Mouse (Mus musculus) G1E (cell line): Measurements from ENCODE around the gene Kcnj11. TPM values are rescaled to one million over a fixed set of nuclear protein-coding genes. Genes with fewer than 3 reads are reported as not detected.

Experiments used
- ATAC-seq: 2 replicates; pipeline ENCODE4 v1.8.0; 2016; ENCODE audit warnings: mild to moderate bottlenecking; ENCODE audit not compliant: insufficient number of reproducible peaks, poor library complexity, low FRiP score, severe bottlenecking; ENCODE audit errors: extremely low read depth
- DNase-seq: peaks from one replicate; pipeline ENCODE4 v3.0.0; 2012; ENCODE audit warnings: low spot score
- H3K27me3 ChIP-seq: 2 replicates; pipeline ENCODE4 v1.6.1; 2012; ENCODE audit warnings: mild to moderate bottlenecking, low read length, inconsistent platforms; ENCODE audit not compliant: insufficient read depth
- H3K36me3 ChIP-seq: replicated peaks from 2 replicates; pipeline ENCODE3; 2012; ENCODE audit warnings: mild to moderate bottlenecking, inconsistent platforms
- H3K4me1 ChIP-seq: 2 replicates; pipeline ENCODE4 v1.6.1; 2012; ENCODE audit warnings: low read depth, low read length, inconsistent platforms, mixed read lengths; ENCODE audit not compliant: insufficient read depth
- H3K4me3 ChIP-seq: 2 replicates; pipeline ENCODE4 v1.5.1; 2012; ENCODE audit warnings: low read depth, mild to moderate bottlenecking, inconsistent platforms, low read length, moderate library complexity, mixed read lengths
- H3K9me3 ChIP-seq: replicated peaks from 2 replicates; pipeline ENCODE4 v1.6.1; 2012; ENCODE audit warnings: inconsistent platforms
- CTCF ChIP-seq: IDR thresholded peaks from 2 replicates; pipeline ENCODE4 v1.5.1; 2012; ENCODE audit warnings: low read depth, low read length, inconsistent platforms, mixed read lengths
- GATA1 ChIP-seq: IDR thresholded peaks from 2 replicates; pipeline ENCODE4 v1.6.1; 2012; ENCODE audit warnings: borderline replicate concordance, low read length, inconsistent platforms, mixed read lengths
- GATA2 ChIP-seq: IDR thresholded peaks from 2 replicates; pipeline ENCODE4 v1.6.1; 2012; ENCODE audit warnings: low read depth, low read length, inconsistent platforms, borderline replicate concordance
- POLR2AphosphoS5 ChIP-seq: IDR thresholded peaks from 2 replicates; pipeline ENCODE4 v1.6.1; 2012; ENCODE audit warnings: low read depth, low read length, inconsistent platforms; ENCODE audit not compliant: insufficient replicate concordance
- TAL1 ChIP-seq: conservative IDR thresholded peaks from 2 replicates; pipeline ENCODE4 v1.6.1; 2012; ENCODE audit warnings: low read depth, low read length, inconsistent platforms, mixed read lengths
- polyA plus RNA-seq: library from polyadenylated mRNA; stranded (reverse); fragments of >175 nt; gene quantifications from 2 replicates; pipeline ENCODE4 v1.2.3, GENCODE M21; 2012
- total RNA-seq, 2 experiments: library from RNA; stranded (forward) in 1 of 2; stranded (reverse) in 1 of 2; fragments of 200-1000 nt in 1 of 2; fragments of >200 nt in 1 of 2; fragmentation: Nextera tagmentation in 1 of 2; gene quantifications; 2 replicates each; pipeline ENCODE4 v1.2.3; 2014 to 2017

Gene Kcnj11
- total and polyA plus RNA-seq, 3 experiments, result not detected

- Histone ChIP-seq H3K9me3 (no peaks in the 10 kb centered on the region), H3K36me3 (peaks cover 54% of the 10 kb centered on the region), H3K4me3 (no peak overlapping the region), H3K4me1 (peaks cover 7% of the 10 kb centered on the region), H3K27me3 (0 out of 2 replicates have a peak, but pooled peaks cover 2% of the 10 kb centered on the region)
- ATAC-seq, result no peak
- TF ChIP-seq TAL1, result no peak
- no peak for TF ChIP-seq GATA2
- no peak for TF ChIP-seq POLR2AphosphoS5
- no peak for DNase-seq
Measured at GRCm38 (mm10) chr7:46084839-46085513, 15.6 kb downstream of the Kcnj11 start.

- TF ChIP-seq TAL1 (no peak), GATA2 (no peak), POLR2AphosphoS5 (no peak), CTCF (no peak), GATA1 (no peak)
- Histone ChIP-seq H3K36me3 (peaks cover 64% of the 10 kb centered on the region), H3K9me3 (no peaks in the 10 kb centered on the region), H3K4me1 (peaks cover 7% of the 10 kb centered on the region), H3K4me3 (no peak overlapping the region), H3K27me3 (0 out of 2 replicates have a peak, but pooled peaks cover 2% of the 10 kb centered on the region)
- DNase-seq, result no peak
- ATAC-seq, result no peak
Measured at GRCm38 (mm10) chr7:46084024-46084423, 16.5 kb downstream of the Kcnj11 start.

GRCm38 (mm10) chr7:46077675-46078074, 22.9 kb downstream of the Kcnj11 start:
- Histone ChIP-seq H3K27me3 (no peaks in the 10 kb centered on the region), H3K4me3 (no peak overlapping the region), H3K4me1 (peaks cover 2% of the 10 kb centered on the region), H3K9me3 (no peaks in the 10 kb centered on the region), H3K36me3 (peaks cover 98% of the 10 kb centered on the region)
- TF ChIP-seq POLR2AphosphoS5 (no peak), GATA1 (no peak), GATA2 (no peak), TAL1 (no peak), CTCF (no peak)
- no peak for ATAC-seq
- no peak for DNase-seq

- no peak for DNase-seq
- no peak overlapping the region for H3K4me3 ChIP-seq
- H3K9me3 ChIP-seq, result no peaks in the 10 kb centered on the region
- H3K27me3 ChIP-seq, result no peaks in the 10 kb centered on the region
- ATAC-seq, result no peak
- H3K36me3 ChIP-seq, result peaks cover 98% of the 10 kb centered on the region
- TF ChIP-seq CTCF, result no peak
- TF ChIP-seq POLR2AphosphoS5, result no peak
- TF ChIP-seq TAL1, result no peak
- TF ChIP-seq GATA1, result no peak
- TF ChIP-seq GATA2, result no peak
- H3K4me1 ChIP-seq, result peaks cover 2% of the 10 kb centered on the region
Measured at GRCm38 (mm10) chr7:46076844-46077243, 23.7 kb downstream of the Kcnj11 start.

- Histone ChIP-seq H3K4me1 (no peaks in the 10 kb centered on the region; the same call in 1 of the 2 replicates), H3K27me3 (no peaks in the 10 kb centered on the region), H3K4me3 (no peak overlapping the region), H3K9me3 (no peaks in the 10 kb centered on the region), H3K36me3 (peaks cover 93% of the 10 kb centered on the region)
- DNase-seq (no peak), ATAC-seq (no peak)
- TF ChIP-seq CTCF (no peak), TAL1 (no peak), GATA2 (no peak), POLR2AphosphoS5 (no peak), GATA1 (no peak)
Measured at GRCm38 (mm10) chr7:46068831-46069230, 31.7 kb downstream of the Kcnj11 start.

- no peak for ATAC-seq
- H3K9me3 ChIP-seq, result no peaks in the 10 kb centered on the region
- TF ChIP-seq GATA1 (no peak), POLR2AphosphoS5 (no peak), GATA2 (no peak), TAL1 (no peak), CTCF (no peak)
- no peaks in the 10 kb centered on the region for H3K27me3 ChIP-seq
- H3K36me3 ChIP-seq, result peaks cover 93% of the 10 kb centered on the region
- H3K4me1 ChIP-seq, result peaks cover 8% of the 10 kb centered on the region
- no peak overlapping the region for H3K4me3 ChIP-seq
- DNase-seq, result no peak
Measured at GRCm38 (mm10) chr7:46063296-46063695, 37.3 kb downstream of the Kcnj11 start.

- no peak for ATAC-seq
- DNase-seq, result no peak
- Histone ChIP-seq H3K36me3 (peaks cover 99% of the 10 kb centered on the region), H3K9me3 (no peaks in the 10 kb centered on the region), H3K4me3 (no peak overlapping the region), H3K27me3 (no peaks in the 10 kb centered on the region), H3K4me1 (peaks cover 9% of the 10 kb centered on the region)
- TF ChIP-seq CTCF, result no peak
- no peak for TF ChIP-seq GATA2
- no peak for TF ChIP-seq GATA1
- no peak for TF ChIP-seq TAL1
- TF ChIP-seq POLR2AphosphoS5, result no peak
Measured at GRCm38 (mm10) chr7:46061614-46062013, 39.0 kb downstream of the Kcnj11 start.
